Mouse (Mus musculus) layer of hippocampus, adult 2 months (tissue): Measurements from ENCODE around the gene Npas4. TPM values are rescaled to one million over a fixed set of nuclear protein-coding genes. Genes with fewer than 3 reads are reported as not detected.
"Not testable (repeated sequence)": the region's sequence is repeated elsewhere in the genome, so short reads cannot be mapped to it uniquely, and the experiment has no call there.

Experiments
- DNase-seq, 2 experiments: peaks; one replicate each; pipeline ENCODE4 v3.0.0; 2022; ENCODE audit warnings: low spot score in 2 of 2
- H3K27ac ChIP-seq: fragments of 200-600 bp; 2 replicates; pipeline ENCODE4 v1.8.1; 2022
- H3K4me3 ChIP-seq: fragments of 200-600 bp; 2 replicates; pipeline ENCODE4 v1.8.1; 2022; ENCODE audit warnings: mild to moderate bottlenecking
- CTCF ChIP-seq: fragments of 200-600 bp; conservative IDR thresholded peaks from 2 replicates; pipeline ENCODE4 v1.8.1; 2022; ENCODE audit warnings: antibody characterized with exemption, mild to moderate bottlenecking, moderate library complexity
- total RNA-seq, 2 experiments: library from RNA; stranded (reverse); gene quantifications; 2 replicates each; pipeline ENCODE4 v1.2.3; 2021

Npas4 gene
- total RNA-seq, 2 experiments from 2014 or later, result 6.4 to 11.2 TPM

DNA sequence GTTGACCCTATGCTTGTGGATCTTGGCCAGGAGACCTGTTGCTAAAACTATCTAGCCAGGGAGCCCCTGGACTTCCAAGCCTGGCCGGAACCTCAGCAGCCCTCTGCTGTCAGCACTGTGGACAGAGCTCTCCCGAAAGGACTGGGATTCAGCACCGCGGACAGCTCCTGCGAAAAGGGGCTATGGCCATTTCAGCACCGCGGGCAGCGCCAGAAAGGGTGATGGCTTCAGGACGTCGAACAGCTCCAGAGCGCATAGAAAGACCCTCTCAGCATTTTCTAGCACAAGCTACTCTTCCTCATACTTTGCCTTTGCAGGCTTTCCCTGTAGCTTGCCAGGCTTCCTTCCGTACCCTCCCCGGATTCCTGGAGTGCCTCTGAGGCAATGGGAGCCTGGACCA lies 1.1 kb downstream of the Npas4 start:
- peak; percentile 34 to 62 for DNase-seq
- no peak for TF ChIP-seq CTCF
- H3K27ac ChIP-seq, result peak overlapping the region; percentile 92
- H3K4me3 ChIP-seq, result peak overlapping the region; percentile 77

GRCm38 (mm10) chr19:4981767-4982166 lies 8.3 kb downstream of the Npas4 start:
- Histone ChIP-seq H3K4me3 (no peak overlapping the region), H3K27ac (no peak overlapping the region)
- TF ChIP-seq CTCF, result peak; percentile 95
- peak; percentile 75 to 83 for DNase-seq

DNA sequence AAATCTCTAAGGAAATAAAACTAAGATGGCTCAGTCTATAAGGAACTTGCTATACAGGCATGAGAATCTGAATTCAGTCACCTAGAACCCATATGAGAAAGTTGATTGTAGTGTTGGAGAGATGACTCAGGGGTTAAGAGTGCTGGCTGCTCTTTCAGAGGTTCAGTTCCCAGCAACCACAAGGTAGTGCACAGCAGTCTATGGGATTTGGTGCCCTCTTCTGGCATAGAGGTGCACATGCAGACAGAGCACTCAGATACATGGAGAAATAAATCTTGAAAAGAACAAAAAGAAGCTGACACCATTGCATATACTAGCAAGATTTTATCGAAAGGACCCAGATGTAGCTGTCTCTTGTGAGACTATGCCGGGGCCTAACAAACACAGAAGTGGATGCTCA lies 21.9 kb downstream of the Npas4 start:
- Histone ChIP-seq H3K4me3 (no peak overlapping the region), H3K27ac (no peak overlapping the region)
- DNase-seq, result no peak
- TF ChIP-seq CTCF, result peak; percentile 63

GRCm38 (mm10) chr19:4961928-4962601 lies 28.1 kb downstream of the Npas4 start, which contains the start of gene Mrpl11:
Gene Mrpl11, plus strand, starts transcription at chr19:4962147.
- TF ChIP-seq CTCF, result peak; percentile 88

GRCm38 (mm10) chr19:4948641-4949040 lies 41.5 kb downstream of the Npas4 start:
- not testable (repeated sequence) for H3K27ac ChIP-seq, DNase-seq

More at GRCm38 (mm10) chr19:4961928-4962601, 28.1 kb downstream of the Npas4 start, which contains the start of gene Mrpl11:
- H3K27ac ChIP-seq, result peak within 1 kb of the TSS; percentile 95
- DNase-seq, result peak; percentile 87 to 92
- H3K4me3 ChIP-seq, result peak within 1 kb of the TSS; percentile 72

GRCm38 (mm10) chr19:4945540-4945939 lies 44.6 kb downstream of the Npas4 start:
- no peak for TF ChIP-seq CTCF
- Histone ChIP-seq H3K27ac (no peak overlapping the region), H3K4me3 (no peak overlapping the region)
- no peak for DNase-seq

More at GRCm38 (mm10) chr19:4948641-4949040, 41.5 kb downstream of the Npas4 start:
- not testable (repeated sequence) for H3K4me3 ChIP-seq

- no peak for DNase-seq
- Histone ChIP-seq H3K4me3 (peak overlapping the region; percentile 55), H3K27ac (peak overlapping the region; percentile 33; the same call in 1 of the 2 replicates)
- no peak for TF ChIP-seq CTCF
These were observed 46.9 kb downstream of the Npas4 start for GRCm38 (mm10) chr19:4943253-4943588.

GRCm38 (mm10) chr19:4942551-4943252 lies 47.4 kb downstream of the Npas4 start, which contains the start of gene Peli3:
Gene Peli3, minus strand, starts transcription at chr19:4943127.
- peak; percentile 72 to 84 for DNase-seq
- no peak for TF ChIP-seq CTCF
- H3K27ac ChIP-seq, result peak within 1 kb of the TSS; percentile 87
- peak within 1 kb of the TSS; percentile 55 for H3K4me3 ChIP-seq

GRCm38 (mm10) chr19:4937444-4938310 lies 52.4 kb downstream of the Npas4 start:
- H3K4me3 ChIP-seq, result no peak overlapping the region
- no peak for DNase-seq
- TF ChIP-seq CTCF, result no peak

GRCm38 (mm10) chr19:4936896-4937295 lies 53.2 kb downstream of the Npas4 start:
- Histone ChIP-seq H3K4me3 (no peak overlapping the region), H3K27ac (no peak overlapping the region)
- TF ChIP-seq CTCF, result no peak
- no peak for DNase-seq

More at GRCm38 (mm10) chr19:4937444-4938310, 52.4 kb downstream of the Npas4 start:
- no peak overlapping the region for H3K27ac ChIP-seq

Other genes starting within 250 kb of the Npas4 start
- 10 to 100 TPM; 16.8 to 17.9 TPM for gene Rbm4b, start 233.8 kb downstream of the Npas4 start, total RNA-seq
- 10 to 100 TPM; 76.1 to 95.4 TPM for gene Rbm4, start 196.4 kb downstream of the Npas4 start, total RNA-seq
- 10 to 100 TPM; 26.6 to 27.2 TPM for gene Gm21992, start 178.7 kb downstream of the Npas4 start, total RNA-seq
- 10 to 100 TPM; 59.5 to 65.9 TPM for gene Rbm14, start 178.7 kb downstream of the Npas4 start, total RNA-seq
- 10 to 100 TPM; 33.9 to 38.8 TPM for gene Ccs, start 151.0 kb downstream of the Npas4 start, total RNA-seq
- 1 to 10 TPM; 1.7 to 2.2 TPM for gene Ccdc87, start 150.9 kb downstream of the Npas4 start, total RNA-seq
- 100 to 1,000 TPM; 108 to 114 TPM for gene Ctsf, start 135.2 kb downstream of the Npas4 start, total RNA-seq
- 1 to 10 TPM in 1 of 2 experiments, under 1 TPM in 1; 0.82 to 1.5 TPM for gene Actn3, start 112.4 kb downstream of the Npas4 start, total RNA-seq
- gene Zdhhc24, start 111.6 kb downstream of the Npas4 start, total RNA-seq, result 10 to 100 TPM; 26.3 to 27.3 TPM
- gene Bbs1, start 83.7 kb downstream of the Npas4 start, total RNA-seq, result 10 to 100 TPM; 35.9 to 46.3 TPM
- 10 to 100 TPM; 36.6 to 44.2 TPM for gene Dpp3, start 62.0 kb downstream of the Npas4 start, total RNA-seq
- 10 to 100 TPM; 21.4 to 21.9 TPM for gene Peli3, start 47.2 kb downstream of the Npas4 start, total RNA-seq
- 10 to 100 TPM; 58.8 to 62.8 TPM for gene Mrpl11, start 28.2 kb downstream of the Npas4 start, total RNA-seq
- 10 to 100 TPM; 16.2 to 16.7 TPM for gene Slc29a2, start 33.5 kb upstream of the Npas4 start, total RNA-seq
- 100 to 1,000 TPM; 112 to 130 TPM for gene B4gat1, start 48.5 kb upstream of the Npas4 start, total RNA-seq
- gene AC124502.3, start 48.6 kb upstream of the Npas4 start, total RNA-seq, result 1 to 10 TPM; 4.1 to 7.6 TPM
- gene Brms1, start 51.0 kb upstream of the Npas4 start, total RNA-seq, result 10 to 100 TPM; 21.4 to 25.3 TPM
- gene Rin1, start 60.2 kb upstream of the Npas4 start, total RNA-seq, result 100 to 1,000 TPM; 117 to 119 TPM
- gene Cd248, start 77.8 kb upstream of the Npas4 start, total RNA-seq, result 1 to 10 TPM; 3.2 to 3.9 TPM
- 100 to 1,000 TPM; 112 to 114 TPM for gene Tmem151a, start 95.2 kb upstream of the Npas4 start, total RNA-seq
- 10 to 100 TPM; 23.3 to 23.5 TPM for gene Yif1a, start 98.2 kb upstream of the Npas4 start, total RNA-seq
- gene Cnih2, start 108.2 kb upstream of the Npas4 start, total RNA-seq, result 100 to 1,000 TPM; 614 to 642 TPM
- gene Rab1b, start 116.8 kb upstream of the Npas4 start, total RNA-seq, result 100 to 1,000 TPM; 156 to 169 TPM
- 100 to 1,000 TPM; 223 to 231 TPM for gene Klc2, start 128.2 kb upstream of the Npas4 start, total RNA-seq